Mouse (Mus musculus) adrenal gland, postnatal 10 days (tissue): Measurements from ENCODE around the gene Itgal. TPM values are rescaled to one million over a fixed set of nuclear protein-coding genes. Genes with fewer than 3 reads are reported as not detected.
"Not testable (repeated sequence)": the region's sequence is repeated elsewhere in the genome, so short reads cannot be mapped to it uniquely, and the experiment has no call there.

Experiments used
- DNase-seq: peaks from one replicate; pipeline ENCODE4 v3.0.0; 2021; ENCODE audit warnings: mixed read lengths
- total RNA-seq, 2 experiments: library from RNA; stranded (reverse); gene quantifications; 2 replicates each; pipeline ENCODE4 v1.2.3; 2021

Itgal gene
- total RNA-seq, 2 experiments from 2014 or later = 4.7 to 5.0 TPM

DNA sequence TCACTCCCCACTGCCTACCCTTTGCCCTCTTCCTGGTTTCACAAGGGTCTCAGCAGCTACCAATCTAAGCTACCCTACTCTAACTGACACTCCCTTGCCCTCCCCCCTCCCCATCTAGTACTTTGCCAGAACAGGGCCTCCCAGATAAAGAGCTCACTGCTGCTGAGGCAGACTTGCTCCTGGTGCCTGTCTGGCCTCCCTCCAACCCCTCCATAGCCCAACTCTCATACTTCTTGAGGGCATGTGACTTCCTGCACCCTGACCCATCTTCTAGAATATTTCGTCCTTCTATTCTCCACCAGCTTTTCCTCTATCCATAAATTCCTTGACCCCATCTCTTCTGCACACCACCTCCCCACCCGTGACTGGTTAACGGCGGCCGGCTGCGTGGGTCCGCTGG, 46.8 kb downstream of the Itgal start:
- DNase-seq = no peak

DNA sequence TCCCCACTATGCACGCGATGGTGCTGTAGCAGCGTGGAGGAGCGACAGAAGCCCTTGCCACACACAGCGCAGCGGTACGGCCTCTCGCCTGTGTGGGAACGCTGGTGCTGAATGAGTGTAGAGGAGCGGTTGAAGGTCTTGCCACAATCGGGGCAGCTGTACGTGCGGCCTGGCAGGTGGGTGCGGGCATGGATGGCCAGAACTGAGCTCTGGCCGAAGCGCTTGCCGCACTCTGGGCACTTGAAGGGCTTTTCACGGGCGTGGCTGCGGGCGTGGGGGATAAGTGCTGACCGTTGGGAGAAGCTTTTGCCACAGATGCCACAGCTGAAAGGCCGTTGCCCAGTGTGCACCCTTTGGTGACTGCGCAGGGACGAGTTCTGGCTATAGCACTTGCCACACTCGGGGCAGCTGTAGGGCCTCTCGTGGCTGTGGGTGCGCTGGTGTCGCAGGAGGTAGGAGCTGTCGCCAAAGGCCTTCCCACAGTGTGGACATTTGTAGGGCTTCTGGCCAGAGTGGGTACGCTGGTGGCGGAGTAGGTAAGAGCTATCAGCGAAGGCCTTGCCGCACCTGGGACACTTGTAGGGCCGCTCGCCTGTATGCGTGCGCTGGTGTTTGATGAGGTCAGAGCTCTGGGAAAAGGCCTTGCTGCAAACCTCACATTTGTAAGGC, 47.4 kb downstream of the Itgal start:
- DNase-seq = no peak

DNA sequence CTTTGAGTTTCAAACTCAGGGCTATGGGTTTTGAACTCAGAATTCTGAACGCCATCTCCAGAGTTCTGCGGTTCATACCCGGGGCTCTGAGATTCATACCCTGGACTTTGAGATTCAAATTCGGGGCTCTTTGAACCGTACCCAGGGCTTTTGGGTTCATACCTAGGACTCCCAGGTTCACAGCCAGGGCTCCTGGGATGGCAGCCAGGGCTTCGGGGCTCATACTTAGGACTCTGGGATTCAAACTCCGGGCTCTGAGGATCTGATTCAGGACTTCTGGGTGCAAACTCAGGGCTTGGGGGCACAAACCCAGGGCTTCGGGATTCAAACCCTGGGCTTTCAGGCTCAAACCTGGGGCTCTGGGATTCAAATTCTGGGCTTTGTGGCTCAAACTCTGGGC, 48.3 kb downstream of the Itgal start:
- peak; percentile 32 for DNase-seq

- DNase-seq = peak; percentile 78
These were observed 49.0 kb downstream of the Itgal start for GRCm38 (mm10) chr7:127345092-127345491.

GRCm38 (mm10) chr7:127345512-127346325, 49.7 kb downstream of the Itgal start, which contains the start of gene Zfp768:
TSS of gene Zfp768 (minus strand) at chr7:127345589.
- DNase-seq = peak; percentile 97

GRCm38 (mm10) chr7:127346676-127347075, 50.6 kb downstream of the Itgal start:
- DNase-seq = no peak

DNA sequence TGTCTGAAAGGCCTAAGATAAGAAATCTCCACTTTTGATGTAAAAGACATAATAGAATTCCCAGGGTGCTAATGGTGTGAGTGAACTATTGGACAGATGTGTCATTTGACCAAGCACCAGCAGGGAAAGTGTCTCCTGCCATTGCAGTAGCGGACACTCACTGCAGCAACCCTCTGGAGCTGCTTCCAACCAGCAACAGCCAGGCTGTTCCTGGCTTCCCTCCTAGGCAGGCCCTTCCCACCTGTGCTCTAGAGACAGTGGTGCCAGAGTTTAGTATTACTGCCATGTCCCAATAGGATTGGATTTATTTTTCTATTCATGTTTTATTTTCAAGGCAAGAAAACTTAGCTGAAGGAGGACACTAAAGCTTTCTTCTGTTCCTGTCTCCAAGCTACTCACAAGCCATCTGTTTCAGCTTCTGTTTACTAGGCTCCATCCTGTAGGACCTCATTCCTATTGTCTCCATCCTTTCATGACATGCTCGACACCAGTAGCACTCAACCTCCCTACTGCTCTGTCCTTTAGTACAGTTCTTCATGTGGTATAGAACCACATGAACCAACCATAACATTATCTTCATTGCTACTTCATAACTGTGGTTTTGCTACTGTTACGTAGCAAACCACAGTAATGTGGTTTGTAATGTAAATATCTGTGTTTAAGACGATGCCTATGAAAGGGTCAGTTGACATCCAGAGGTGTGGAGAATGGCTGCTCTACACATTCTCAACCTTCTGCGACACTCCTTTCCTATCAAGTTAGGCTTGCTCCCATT, 55.4 kb downstream of the Itgal start:
- DNase-seq = peak; percentile 33

DNA sequence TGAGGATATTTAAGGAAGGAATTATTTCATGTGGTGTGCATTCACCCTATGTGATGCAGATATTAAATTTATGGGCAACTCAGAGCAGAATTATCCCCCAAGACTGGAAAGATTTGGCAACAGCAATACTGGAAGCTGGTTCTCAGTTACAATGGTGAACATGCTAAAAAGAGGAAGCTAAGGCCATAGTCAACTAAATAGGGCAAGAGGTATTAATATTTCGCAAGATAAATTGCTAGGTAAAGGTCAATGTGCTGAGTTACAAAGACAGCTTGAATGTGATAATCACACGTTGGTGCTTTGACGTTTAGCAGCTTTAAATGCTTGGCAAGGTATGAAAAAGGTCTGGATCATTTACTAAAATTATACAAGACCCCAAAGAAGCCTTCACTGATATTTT, 59.7 kb downstream of the Itgal start:
- no peak for DNase-seq

GRCm38 (mm10) chr7:127357871-127358270, 61.8 kb downstream of the Itgal start:
- DNase-seq = no peak

- no peak for DNase-seq
These were observed 62.4 kb downstream of the Itgal start for GRCm38 (mm10) chr7:127358472-127358871.

- DNase-seq = no peak
These were observed 64.2 kb downstream of the Itgal start for GRCm38 (mm10) chr7:127360265-127360664.

DNA sequence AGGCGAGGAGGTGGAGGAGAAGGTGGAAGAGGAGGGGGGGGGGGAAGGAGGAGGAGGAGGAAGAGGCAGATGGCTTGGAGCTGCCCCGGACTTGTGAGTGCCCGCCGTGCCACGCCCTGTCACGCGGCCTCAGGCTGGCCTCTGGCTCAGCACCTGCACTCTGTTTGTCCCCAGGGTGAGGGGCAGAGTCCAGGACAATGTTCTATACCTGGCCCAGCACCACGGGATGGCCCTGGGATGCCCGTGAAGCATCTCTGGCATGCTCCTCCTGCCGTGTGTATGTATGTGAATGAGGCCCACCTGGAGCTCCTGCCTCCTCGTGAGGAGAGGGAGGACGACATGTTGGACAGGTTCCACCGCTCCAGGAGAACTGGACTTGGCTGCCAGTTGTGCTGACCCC, 65.4 kb downstream of the Itgal start:
- DNase-seq = no peak

GRCm38 (mm10) chr7:127362418-127362817, 66.4 kb downstream of the Itgal start:
- peak; percentile 37 for DNase-seq

DNA sequence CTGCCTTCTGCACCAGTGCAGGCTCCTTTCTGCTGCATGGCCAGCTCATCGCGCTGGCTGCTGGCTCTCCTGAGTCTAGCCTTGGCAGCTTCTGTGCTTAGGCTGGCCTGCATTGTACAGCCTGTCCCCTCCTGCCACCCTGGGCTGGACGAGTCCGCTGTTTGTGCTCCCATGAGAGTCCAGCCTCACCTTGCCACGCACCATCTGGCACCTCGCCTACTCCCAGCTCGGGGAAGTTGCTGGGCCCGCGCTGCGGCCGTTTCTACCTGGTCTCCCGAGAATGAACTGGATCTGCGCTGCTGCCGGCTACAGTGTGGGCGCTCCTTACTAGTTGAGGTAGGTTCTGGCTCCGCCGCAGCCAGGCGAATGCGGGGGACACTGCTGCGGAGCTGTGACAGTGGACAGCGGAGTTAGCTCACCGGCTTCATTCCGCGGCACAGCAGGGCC, 67.4 kb downstream of the Itgal start:
- DNase-seq = peak; percentile 62

- no peak for DNase-seq
These were observed 68.1 kb downstream of the Itgal start for GRCm38 (mm10) chr7:127364166-127364565.

GRCm38 (mm10) chr7:127366249-127366648, 70.2 kb downstream of the Itgal start:
- no peak for DNase-seq

GRCm38 (mm10) chr7:127371213-127371612, 75.2 kb downstream of the Itgal start:
- DNase-seq = no peak

DNA sequence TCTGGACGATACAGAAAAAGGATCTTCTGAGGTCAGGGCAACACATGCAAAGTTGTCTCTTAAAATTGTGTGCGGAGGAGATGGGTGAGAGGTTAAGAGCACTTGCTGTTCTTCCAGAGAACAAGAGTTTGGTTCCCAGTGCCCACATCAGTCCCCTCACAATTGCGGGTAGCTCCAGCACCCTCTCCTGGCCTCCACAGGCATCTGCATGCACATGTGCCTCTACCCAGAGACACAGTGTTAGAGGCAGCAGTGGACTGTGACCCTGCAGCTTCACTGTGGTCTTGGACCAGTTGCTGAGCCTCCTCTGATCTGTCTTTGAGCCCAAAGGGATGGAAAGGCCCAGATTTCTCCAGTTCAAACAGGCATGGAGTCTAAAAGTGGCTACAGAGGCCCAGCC, 75.8 kb downstream of the Itgal start:
- DNase-seq = not testable (repeated sequence)

DNA sequence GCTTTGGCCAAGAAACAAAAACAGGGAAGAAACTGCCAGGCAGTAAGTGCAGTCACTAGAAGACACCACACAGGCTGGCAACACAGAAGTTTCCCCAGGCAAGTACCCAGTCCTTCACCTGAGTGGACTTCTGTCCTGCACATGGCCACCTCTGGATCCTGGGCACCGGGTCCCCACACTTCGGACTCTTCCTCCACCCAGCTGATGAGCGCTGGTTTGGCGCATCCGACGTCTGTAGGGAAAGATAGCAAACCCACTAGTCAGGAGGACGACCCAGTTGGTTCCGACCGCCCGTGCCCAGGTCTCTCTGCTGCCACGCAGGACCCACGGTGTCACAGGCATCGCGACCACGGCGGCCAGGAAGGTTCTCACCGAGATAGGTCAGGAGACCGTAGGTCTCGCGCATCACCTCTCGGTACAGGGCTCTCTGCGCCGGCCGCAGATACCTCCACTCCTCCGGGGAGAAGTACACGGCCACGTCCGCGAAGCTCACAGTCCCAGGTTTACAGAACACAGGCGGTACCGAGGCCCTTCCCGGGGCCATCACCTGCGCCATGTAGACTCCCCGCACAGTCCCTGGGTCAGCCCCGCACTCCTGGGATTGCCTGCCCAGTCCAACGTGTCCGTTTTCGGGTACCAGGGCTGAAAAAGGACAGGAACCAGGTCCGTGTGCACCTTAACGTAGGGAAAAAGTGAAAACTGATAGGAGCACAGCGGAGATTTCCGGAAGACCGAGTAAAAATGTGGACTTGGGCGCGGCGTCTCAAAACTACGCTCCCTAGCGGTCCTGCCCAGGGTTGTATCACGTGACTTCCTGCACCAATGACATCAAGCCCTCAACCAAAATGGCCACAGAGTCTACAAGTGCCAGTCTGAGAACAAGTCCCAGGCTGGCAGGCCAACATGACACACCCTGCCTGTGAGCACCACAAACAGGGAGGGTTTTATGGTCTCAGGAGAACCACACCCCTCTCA, 79.5 kb downstream of the Itgal start, which contains the start of gene Zfp747:
Gene Zfp747, minus strand, starts transcription at position 780 of the 975 bp plus-strand sequence.
- peak; percentile 93 for DNase-seq

GRCm38 (mm10) chr7:127378310-127378921, 82.4 kb downstream of the Itgal start:
- DNase-seq = no peak
